Mouse (Mus musculus) cortical plate, adult 2 months (tissue): ENCODE results near the gene Ifnb1. TPM values are rescaled to one million over a fixed set of nuclear protein-coding genes. Genes with fewer than 3 reads are reported as not detected.
"Not testable (repeated sequence)": the region's sequence is repeated elsewhere in the genome, so short reads cannot be mapped to it uniquely, and the experiment has no call there.

ENCODE experiments used
- H3K27ac ChIP-seq: fragments of 200-500 bp; 2 replicates; pipeline ENCODE4 v1.5.1; 2012; ENCODE audit warnings: low read length, control low read depth, inconsistent platforms; ENCODE audit not compliant: insufficient read depth
- H3K4me1 ChIP-seq: fragments of 200-500 bp; 2 replicates; pipeline ENCODE4 v1.6.1; 2011; ENCODE audit warnings: low read length; ENCODE audit not compliant: control insufficient read depth, insufficient read depth
- H3K4me3 ChIP-seq: fragments of 200-500 bp; 2 replicates; pipeline ENCODE4 v1.5.1; 2011; ENCODE audit warnings: mild to moderate bottlenecking, low read length, control low read depth; ENCODE audit not compliant: insufficient read depth
- CTCF ChIP-seq: fragments of 200-500 bp; IDR thresholded peaks from 2 replicates; pipeline ENCODE4 v1.5.1; 2011; ENCODE audit warnings: mild to moderate bottlenecking, control low read depth, low read length; ENCODE audit not compliant: insufficient read depth; ENCODE audit errors: extremely low read depth
- POLR2A ChIP-seq: fragments of 200-500 bp; IDR thresholded peaks from 2 replicates; pipeline ENCODE4 v1.6.1; 2011; ENCODE audit warnings: mild to moderate bottlenecking, low read length, control low read depth; ENCODE audit not compliant: insufficient read depth; ENCODE audit errors: extremely low read depth
- polyA plus RNA-seq: library from polyadenylated mRNA; depleted of rRNA; stranded (reverse); fragments of >200 nt; gene quantifications from 2 replicates; pipeline ENCODE4 v1.2.3, GENCODE M21; 2012; rRNA removed

Ifnb1 gene
- polyA plus RNA-seq = not detected in 2 replicates

DNA sequence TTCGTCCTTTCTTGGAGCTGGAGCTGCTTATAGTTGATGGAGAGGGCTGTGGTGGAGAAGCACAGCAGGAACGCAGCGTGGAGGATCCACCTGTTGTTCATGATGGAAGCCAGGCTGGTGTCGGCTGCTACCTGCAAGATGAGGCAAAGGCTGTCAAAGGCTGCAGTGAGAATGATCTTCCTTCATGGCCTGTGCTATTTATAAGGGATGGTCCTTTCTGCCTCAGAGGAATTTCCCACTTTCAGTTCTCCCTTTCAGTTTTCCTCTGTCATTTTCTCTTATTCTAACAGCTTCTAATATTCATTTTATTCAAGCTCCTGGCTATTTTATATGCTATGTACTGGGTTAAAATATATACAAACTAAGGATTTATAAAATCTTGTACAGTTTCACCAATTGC lies at the start of gene Ifnb1:
TSS of gene Ifnb1 (minus strand) at position 101 of the 400 bp plus-strand sequence.
- TF ChIP-seq POLR2A (no peak), CTCF (no peak)
- no peaks in the 10 kb centered on the region for H3K4me1 ChIP-seq
- no peak within 1 kb of the TSS for H3K4me3 ChIP-seq
- no peak within 1 kb of the TSS for H3K27ac ChIP-seq

DNA sequence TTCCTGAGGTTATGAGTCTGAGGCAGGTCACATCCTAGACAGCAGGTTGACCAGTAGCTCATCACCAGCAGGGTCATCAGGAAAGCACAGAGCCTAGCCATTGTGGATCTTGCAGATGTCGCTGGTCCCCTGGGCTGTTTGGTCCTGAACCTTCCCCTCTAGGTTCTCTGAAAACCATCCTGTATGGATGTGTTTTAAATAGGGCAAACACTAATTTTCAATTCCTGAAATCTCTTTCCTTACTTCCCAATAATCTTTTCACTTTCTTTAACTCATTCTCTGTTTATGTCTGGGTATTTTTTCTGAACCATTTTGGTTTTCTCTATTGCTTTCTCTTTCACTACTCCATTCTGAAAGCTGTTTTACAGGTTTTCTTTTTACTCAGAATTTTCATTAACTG lies 49.1 kb upstream of the Ifnb1 start, which contains the start of gene Ifna14:
TSS of gene Ifna14 (minus strand) at position 101 of the 400 bp plus-strand sequence.
- no peaks in the 10 kb centered on the region for H3K4me1 ChIP-seq
- no peak within 1 kb of the TSS for H3K27ac ChIP-seq
- no peak within 1 kb of the TSS for H3K4me3 ChIP-seq
- TF ChIP-seq CTCF (no peak), POLR2A (no peak)

DNA sequence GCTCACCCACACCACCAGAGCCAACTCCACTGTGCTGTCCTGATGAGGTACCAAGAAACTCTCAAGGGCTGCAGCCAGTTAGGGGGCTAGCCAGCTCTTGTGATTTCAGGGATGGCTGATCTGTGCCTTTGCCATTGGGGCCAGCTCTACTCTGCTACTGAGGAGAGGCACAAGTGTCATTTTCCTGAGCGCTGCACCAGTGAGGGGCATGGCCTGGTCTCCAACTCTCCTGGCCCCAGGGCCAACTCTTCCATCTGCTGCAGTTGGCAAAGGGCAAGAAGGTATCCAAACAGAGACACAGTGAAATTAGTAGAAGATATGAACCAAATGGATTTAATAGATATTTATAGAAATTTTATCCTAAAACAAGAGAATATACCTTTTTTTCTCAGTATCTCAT lies 39.2 kb upstream of the Ifnb1 start:
- no peaks in the 10 kb centered on the region for H3K4me1 ChIP-seq
- TF ChIP-seq POLR2A (no peak), CTCF (no peak)
- no peak overlapping the region for H3K27ac ChIP-seq
- no peak overlapping the region for H3K4me3 ChIP-seq

DNA sequence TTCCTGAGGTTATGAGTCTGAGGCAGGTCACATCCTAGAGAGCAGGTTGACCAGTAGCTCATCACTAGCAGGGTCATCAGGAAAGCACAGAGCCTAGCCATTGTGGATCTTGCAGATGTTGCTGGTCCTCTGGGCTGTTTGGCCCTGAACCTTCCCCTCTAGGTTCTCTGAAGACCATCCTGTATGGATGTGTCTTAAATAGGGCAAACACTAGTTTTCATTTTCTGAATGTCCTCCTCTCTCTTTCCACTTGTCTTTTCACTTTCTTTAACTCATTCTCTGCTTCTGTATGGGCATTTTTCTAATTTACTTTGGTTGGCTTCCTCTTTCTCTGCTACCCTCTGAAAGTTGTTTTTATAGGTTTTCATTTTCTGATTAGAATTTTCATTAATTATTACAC lies 35.6 kb upstream of the Ifnb1 start, which contains the start of gene Ifna15:
TSS of gene Ifna15 (minus strand) at position 101 of the 400 bp plus-strand sequence.
- not testable (repeated sequence) for H3K4me1 ChIP-seq, H3K4me3 ChIP-seq, H3K27ac ChIP-seq

DNA sequence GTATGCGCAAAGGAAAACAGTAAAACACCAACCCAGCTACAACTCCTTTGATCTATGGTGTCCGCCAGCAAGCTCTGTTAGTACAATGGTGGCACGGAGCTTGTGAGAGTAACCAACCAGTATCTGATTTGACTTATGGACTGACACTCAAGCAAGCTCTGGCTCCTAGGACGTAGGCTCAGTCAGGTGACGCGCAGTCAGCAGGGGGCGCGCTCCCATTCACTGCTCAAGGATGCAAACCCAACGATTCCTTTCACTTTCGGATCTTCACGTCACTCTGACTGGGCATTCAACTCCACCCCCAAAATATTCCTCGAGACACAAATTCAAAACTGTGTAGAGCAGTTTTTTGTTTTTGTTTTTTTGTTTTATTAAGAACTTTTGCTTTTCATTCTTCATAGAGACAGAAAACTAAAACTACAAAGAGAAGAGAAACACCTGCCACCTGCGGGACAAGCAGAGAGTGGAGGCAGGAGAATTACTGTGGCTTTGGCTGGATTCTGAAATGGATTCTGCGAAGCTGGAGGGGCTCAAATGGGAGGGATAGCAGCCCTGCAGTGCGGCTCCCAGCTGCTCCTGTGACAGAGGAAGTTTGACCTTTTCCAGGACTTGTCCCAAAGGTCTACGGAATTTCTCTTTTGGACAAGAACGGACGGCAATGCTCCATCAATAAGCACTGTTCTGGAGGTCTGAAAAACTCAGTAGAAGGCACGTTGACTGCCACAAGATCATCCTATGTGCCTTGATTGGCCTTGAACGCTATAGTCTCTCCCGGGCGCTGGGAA lies 27.8 kb upstream of the Ifnb1 start:
- H3K4me1 ChIP-seq = no peaks in the 10 kb centered on the region
- H3K4me3 ChIP-seq = peak overlapping the region; percentile 28
- H3K27ac ChIP-seq = no peak overlapping the region
- TF ChIP-seq CTCF (peak; percentile 59), POLR2A (no peak)

DNA sequence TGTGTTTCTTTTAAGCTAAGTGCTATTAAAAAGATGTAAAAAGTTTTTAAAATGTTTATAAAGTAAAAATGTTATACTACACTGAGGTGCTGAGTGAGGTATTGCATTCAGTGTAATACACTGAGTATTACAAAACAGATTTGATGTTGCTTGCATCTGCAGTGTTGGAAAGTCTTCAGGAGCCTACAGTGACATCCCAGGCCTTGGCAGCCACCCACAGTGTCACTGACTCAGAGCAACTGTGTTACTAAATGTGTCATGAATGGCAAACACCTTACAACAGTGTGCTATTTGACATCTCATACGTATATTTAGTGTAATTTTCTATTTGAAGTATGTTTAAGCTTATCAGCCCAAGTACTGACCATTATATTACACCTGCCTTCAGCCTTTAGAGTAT lies 25.4 kb upstream of the Ifnb1 start:
- no peaks in the 10 kb centered on the region for H3K4me1 ChIP-seq
- H3K27ac ChIP-seq = no peak overlapping the region
- H3K4me3 ChIP-seq = no peak overlapping the region
- TF ChIP-seq CTCF = no peak
- TF ChIP-seq POLR2A = no peak

DNA sequence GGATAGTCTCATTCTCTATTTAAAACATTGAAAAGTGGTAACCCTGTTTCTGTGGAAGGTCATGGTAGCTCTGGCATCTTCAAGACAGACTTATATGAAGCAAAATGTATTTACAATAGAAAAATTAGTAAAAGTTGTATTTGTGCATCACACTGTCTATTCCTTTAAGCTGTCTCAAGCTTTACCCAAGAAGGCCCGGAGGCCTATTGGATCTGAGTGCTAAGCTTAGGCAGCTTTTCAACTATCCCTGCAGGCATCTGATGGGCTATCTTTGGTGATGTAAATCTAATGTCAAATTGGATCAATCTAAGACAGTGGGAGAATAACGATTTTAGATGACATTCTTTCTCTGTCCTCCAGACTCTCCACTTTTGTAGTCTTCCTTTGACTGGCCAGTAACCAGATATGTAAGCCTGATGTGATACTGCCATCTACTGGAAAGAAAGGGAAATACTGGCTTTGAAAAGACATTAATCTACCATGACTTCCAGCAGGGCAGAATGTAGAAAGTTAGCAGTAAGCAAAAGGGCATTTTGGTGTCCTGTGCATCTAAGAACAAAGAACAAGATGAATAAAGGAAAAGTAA lies 21.2 kb upstream of the Ifnb1 start:
- Histone ChIP-seq H3K4me3 (no peak overlapping the region), H3K4me1 (no peaks in the 10 kb centered on the region), H3K27ac (no peak overlapping the region)
- peak; percentile 39 for TF ChIP-seq CTCF
- no peak for TF ChIP-seq POLR2A

DNA sequence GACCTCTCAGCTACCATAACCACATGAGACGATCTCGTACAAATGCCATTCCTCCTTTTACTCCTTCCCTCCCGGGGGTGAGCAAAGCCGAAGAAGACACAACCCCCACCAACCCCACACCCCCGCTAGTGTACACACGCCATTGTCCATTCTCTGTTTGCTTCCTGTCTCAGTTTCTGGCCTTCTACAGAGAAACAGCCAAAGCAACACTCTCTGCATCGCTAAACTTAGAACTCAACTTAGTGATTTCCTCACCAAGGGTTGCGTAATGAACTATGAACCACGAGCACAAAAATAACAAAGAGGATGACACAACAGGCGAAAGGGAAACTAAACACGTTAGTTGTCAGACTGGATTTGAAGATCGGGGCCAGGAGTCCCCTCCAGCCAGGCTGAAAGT lies 14.8 kb upstream of the Ifnb1 start:
- Histone ChIP-seq H3K27ac (no peak overlapping the region), H3K4me3 (no peak overlapping the region), H3K4me1 (no peaks in the 10 kb centered on the region)
- no peak for TF ChIP-seq POLR2A
- no peak for TF ChIP-seq CTCF

DNA sequence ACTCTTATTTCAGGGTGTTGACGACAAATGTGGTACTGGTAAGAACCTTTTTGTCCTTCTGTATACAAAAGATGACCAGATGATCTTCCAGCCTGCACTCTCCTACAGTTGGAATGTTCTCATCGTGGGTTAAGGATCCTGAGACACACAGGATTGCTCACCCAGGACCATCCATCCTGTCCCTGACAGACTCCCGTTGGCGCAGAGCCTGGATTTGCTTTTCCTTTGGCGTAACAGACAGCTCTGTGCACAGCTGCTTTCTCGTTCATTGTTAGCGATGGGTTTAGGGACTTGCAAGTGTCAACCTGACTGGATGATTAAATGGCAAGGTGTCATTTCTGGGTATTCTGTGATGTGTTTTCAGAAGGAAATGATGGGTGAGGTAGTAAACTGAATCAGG lies 14.1 kb upstream of the Ifnb1 start:
- Histone ChIP-seq H3K27ac (no peak overlapping the region), H3K4me3 (no peak overlapping the region), H3K4me1 (no peaks in the 10 kb centered on the region)
- TF ChIP-seq CTCF (no peak), POLR2A (no peak)

DNA sequence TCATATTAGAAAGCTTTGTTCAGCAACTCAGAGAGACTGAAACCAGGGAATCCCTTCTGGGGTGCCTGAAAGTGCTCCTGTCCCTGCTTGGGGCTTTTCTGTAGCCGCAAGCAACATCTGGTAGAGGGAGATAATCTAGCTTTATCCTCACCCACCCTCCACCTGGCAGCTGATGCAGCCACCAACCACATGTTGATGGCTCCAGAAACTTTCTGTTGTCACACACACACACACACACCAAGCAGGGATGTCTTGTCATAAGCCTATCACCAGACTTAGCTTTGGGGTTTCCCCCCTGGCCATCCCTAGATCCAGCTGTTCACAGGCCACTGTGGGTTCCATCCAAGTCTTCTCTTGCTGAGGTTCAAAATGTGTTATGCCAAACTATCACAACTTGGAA lies 13.2 kb upstream of the Ifnb1 start:
- H3K4me1 ChIP-seq = no peaks in the 10 kb centered on the region
- TF ChIP-seq CTCF = no peak
- no peak for TF ChIP-seq POLR2A
- H3K27ac ChIP-seq = no peak overlapping the region
- no peak overlapping the region for H3K4me3 ChIP-seq

DNA sequence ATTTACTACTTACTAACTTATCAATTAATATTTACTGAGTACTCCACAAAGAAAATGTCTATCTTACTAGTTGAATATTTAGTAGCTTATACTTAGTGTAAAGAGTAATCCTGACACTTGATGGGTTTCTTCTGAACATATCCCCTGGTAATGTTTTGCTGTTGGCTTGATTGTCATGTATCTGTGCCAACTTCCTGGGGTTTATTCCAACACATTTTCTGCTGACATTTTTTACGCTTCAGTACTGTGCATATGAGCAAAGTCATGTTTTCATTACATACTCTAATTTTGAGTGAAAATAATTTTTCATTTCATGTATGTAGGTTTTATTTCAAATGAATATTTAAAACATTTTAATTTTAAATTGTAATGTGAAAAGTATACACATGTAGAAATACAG lies 12.3 kb upstream of the Ifnb1 start:
- no peak for TF ChIP-seq CTCF
- no peak for TF ChIP-seq POLR2A
- Histone ChIP-seq H3K4me3 (no peak overlapping the region), H3K4me1 (no peaks in the 10 kb centered on the region), H3K27ac (no peak overlapping the region)
